Mouse (Mus musculus): ENCODE results near the gene Mndal.
"Not testable (repeated sequence)": the region's sequence is repeated elsewhere in the genome, so short reads cannot be mapped to it uniquely, and the experiment has no call there.

Gene Mndal

DNA sequence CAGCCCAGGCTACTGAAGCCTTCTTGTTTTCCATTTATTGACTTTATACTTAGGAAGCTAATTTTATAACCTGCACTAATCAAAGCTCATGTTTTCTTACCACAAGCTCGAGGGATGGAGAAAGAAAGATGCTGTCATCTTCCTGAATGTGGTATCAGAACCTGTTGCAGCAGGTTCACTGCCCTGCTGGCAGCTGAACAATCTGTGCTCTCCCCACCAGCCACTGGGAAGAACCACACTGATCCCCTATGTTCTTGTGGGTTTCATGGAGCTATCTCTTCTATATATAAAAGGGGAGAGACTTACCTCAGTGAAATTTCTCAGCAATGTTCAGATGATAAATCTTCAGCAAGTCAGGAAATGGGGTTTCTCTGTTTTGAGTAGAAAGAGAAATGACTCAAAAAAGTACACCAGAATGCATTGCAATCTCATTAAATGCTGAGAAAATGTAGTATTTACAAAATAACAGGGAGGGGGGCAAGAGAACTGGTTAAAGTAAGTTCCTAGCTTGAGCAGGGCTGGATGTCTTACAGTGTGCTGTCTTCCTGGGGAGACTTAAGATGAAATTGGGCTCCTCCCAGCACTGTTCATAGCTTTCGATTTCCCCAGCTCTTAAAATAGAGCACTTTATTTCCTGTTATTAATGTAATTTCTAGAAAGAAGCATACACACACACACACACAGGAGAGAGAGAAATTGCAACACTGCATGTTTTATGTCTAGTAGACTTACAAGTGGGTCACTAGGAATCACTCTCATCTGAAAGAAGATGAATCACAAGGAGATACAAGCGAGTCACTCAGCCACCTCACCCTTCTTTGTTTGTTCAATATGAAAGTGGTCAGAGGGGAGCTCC is at the start of gene Mndal, which contains the start of gene Ifi203:
Gene Mndal, minus strand, starts transcription at position 568 of the 856 bp plus-strand sequence.
Gene Ifi203, minus strand, starts transcription at position 749 of the 856 bp plus-strand sequence.
- not testable (repeated sequence) for DNase-seq

DNA sequence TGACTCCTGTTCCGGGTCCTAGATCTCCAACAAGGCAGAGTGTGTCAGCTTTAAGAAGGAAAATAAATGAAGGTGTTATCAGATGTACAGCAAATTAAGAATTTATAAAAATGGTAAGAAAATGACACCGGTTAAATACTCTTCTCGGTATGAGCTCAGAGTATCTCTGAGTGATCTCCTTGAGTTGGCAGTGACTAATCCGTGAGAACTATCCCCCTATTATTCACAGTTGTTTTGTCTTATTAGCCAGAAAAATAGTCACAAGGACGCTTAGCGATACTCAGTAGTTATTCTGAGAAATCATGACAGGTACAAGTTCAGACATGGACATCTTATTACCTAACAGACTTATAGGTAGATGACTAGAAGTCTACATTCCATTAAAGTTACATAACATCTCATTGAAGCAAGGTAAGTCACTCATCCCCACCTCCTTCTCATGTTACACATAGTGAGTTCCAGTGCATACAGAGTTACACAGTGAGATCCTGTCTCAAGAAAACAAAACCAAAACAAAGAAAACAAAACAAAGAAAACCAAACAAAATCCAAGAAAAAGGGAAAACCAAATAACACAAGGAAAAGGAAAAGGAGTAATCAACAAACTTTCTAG is 40.5 kb upstream of the Mndal start, which contains the start of gene Ifi202b:
Gene Ifi202b, minus strand, starts transcription at position 51 of the 612 bp plus-strand sequence.
- DNase-seq, result not testable (repeated sequence)

DNA sequence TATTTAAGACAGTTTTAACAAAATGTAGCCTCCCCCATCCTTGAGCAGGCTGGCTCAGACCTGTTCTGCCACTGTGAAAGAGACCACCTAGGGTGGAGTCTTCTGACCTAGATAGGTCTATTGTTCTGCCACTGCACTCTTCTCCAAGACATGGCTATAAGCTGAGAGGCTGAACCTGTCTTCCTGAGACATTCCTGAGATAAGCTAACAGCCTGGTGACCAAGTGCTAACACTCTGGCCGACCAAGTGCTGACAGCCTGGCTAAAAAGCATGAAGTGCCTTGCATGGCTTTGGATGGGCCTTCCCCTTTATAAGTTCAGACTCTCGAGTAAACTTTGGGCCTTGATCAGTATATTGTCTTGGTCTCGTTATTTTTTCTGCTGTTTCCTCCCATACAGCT is 38.7 kb upstream of the Mndal start:
- not testable (repeated sequence) for DNase-seq

DNA sequence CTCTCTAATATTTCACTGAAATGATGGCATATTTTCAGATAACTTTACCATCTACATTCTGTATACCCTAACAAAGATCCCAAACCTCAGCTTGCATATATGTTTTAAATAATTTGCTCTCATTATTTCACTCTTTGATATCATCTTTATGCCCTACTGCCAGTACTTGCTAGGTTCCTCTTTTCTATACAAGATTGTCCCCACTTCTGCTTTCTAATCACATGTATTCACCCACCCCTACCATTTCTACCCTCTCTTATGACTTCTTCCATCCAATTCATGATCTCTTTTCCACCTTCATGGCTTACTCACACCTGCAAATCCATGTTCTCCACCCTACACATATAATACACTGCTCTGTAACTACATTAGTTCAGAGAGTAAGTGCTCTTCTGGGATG is 35.3 kb upstream of the Mndal start:
- no peak for DNase-seq

DNA sequence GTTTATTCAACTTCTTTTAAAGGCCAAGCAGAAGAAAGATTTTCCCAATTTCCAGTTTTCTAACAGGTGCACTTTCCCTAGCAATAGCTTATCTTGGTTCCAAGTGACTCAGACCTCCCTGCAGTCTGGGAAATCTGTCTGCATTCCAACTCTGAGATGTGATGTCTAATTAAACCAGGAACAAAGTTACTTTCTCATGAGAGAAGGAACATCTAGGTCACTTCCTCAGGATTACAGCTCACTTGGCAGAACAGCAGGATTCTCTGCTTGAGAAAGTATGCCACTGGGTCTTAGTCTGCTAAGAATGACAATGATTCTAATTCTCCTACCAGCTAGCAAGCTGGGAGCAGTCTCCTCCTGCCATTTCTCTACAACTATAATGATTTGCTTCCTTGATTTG is 30.8 kb upstream of the Mndal start:
- no peak for DNase-seq

DNA sequence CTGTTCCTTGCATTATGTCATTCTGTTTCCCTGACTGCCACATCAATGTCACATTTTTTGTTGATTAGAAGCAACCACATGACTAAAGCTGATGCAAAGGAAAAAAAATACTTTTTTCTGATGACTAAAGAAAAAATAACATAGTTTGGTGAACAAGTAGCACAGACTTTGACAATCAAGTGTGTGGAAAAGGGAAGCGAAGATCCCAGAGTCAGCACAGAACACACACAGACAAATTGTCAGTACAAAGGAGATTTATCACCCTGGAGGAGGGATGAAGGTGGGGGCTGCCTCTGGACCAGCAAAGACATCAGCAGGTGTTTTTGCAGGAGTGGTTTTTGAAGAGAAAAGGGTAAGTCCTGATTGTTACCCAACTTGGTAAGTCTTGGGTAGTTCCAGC is 19.2 kb upstream of the Mndal start:
- not testable (repeated sequence) for DNase-seq

DNA sequence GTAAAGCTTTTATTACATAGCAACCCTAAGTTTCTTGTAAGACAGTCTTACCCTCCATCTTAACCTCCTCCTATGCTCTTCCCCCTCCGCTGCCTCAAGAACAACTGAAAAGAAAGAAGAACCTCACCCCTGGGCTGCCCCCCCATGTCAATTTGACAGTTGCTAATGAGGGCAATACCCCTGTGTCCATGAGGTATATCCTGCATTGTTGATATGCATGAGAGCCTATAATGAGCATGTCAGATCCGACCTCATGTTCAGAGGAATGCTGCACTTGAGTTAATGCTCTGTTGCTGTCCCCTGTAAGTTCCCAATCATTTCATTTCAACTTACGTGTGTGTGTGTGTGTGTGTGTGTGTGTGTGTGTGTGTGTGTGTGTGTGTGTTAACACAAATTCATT is 17.7 kb upstream of the Mndal start:
- DNase-seq, result not testable (repeated sequence)

DNA sequence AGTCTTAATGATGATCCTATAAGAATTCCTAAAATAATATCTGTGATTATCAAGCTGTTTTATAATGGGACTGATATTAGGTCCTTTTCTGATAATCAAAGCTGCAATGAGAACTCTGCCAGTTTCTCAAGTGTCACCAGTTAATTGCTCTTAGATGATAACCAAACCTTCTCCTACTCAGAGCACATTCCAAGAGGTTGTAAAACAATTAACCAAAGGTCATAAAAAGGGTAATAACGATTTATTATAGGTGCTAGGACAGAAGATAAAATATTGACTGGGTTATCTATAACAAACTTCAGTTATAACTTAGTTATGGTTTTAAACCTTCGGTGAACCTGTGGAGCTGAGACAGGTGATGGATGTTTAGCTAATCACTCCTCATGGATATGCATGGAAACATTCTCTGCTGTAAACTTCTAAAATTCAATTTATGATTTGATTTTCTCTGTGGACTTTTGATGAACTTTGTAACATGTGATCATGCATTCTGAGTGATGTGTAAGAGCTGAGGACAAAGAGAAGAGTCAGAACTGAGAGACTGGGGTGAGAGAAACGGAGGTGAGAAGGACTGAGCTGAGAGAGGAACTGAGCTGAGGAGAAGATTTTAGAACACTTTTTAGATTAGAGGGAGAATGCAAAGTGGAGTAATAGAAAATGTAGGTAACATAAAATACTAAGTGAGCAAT is 13.7 kb upstream of the Mndal start:
- not testable (repeated sequence) for DNase-seq

DNA sequence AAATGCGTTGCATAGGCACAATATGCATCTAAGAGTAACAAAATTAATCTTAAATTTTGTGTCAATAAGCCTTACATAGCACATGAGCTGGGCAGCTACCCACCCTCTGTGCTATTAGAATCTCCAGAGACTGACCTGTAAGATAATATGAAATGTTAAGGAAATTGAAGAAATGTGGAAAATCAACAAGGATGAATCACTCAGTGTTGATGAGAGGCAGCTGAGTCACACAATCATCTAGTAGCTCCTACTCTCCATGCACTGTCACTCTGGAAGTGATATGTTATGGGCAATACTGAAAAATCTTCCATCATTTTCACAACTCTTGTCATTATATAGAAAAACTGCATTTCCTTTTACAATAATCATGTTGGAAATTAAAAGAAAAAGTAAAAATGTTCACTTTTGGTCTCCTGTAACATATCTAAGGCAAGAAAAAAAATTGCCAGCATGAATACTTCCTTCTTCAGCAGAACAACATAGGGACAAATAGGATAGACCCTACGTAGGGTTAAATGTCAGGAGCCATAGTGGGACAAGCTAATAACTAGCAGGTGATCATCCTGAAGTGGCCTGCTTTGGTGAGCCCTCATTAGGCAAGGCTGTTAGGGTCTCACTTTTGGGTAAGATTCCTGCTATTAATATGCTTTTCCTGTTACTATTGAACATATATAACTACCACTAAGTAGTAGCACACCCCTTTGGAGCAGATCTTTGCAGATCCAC is 12.9 kb upstream of the Mndal start:
- DNase-seq, result no peak

DNA sequence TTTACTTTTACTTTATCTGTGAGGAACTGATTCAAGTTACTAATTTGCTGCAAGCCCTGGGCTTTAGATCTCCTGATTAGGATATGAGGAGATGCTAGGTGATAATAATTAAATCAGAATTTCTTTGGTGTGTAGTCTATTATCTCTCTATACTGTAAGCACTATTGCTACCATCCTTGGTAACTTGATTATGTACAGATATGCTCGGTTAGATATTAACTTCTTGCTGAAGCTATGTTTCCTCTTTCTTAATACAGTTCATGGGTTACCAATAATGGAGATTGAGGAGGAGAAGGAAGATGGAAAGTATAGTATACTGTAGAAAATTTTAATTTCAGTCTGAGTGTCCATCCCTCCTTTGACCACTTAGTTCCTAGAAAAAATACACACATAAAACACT is 11.3 kb upstream of the Mndal start:
- DNase-seq, result no peak

DNA sequence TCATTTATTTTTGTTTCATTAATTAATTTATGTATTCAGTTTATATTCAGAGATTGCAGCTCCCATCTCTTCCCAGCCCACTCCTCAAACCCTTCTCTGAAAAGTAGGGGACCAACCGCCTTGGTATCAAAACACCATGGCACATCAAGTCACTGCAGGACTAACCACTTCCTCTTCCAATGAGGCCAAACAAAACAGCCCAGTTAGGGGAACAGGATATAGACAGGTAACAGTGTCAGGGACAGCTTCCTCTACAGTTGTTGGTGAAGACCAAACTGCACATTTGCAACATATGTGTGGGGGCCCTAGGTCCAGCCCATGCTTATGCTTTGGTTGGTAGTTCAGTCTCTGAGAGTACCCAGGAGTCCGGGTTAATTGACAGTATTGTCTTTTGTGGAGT is 6.8 kb upstream of the Mndal start:
- not testable (repeated sequence) for DNase-seq

DNA sequence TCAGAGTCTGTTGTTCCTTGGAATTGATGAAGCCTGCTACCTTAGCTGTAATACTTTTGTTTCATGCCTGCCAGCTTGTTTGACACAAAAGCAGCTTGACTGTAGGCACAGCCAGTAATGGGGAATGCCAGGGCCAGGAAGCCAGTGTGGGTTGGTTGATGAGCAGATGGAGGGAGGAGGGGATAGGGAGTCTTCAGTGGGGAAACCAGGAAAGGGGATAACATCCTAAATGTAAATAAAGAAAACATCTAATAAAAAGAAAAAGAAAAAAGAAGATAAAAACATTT is 432 bp upstream of the Mndal start:
- not testable (repeated sequence) for DNase-seq

DNA sequence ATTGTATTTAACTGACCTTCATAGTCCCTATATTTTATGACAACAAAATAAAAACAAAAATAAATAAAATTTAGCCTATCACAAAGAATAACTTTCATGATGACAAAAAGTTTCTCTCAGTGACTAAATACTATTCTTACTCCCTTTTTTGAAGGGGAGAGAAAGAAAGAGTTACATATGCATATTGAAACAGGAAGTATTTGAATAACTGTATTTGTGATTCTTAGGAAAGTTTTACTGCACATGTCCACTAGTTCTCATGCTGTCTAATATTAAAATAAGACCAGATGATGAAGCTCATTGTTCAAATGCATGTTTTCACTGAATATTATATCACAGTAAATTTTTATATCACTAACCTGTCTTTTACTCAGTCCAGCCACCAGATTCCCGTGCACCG is 769 bp downstream of the Mndal start:
- DNase-seq, result not testable (repeated sequence)

DNA sequence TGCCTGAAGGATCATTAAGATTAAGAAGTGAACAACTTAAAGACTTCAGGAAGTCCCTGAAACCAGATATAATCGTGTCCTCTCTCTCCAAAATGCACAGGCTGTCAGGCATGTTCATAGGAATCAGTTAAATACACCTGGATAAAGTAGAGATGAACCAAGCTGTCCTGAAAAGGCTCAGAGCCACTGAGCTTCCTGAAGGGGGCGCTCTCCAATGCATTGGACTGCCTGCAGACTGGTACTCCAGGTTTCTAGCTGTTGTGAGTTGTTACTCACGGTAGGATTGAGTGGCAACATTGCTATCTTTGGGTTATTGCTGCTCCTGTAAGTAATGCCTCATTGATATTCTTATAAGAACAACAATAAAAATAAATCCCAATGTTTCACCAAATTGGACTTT is 23.0 kb downstream of the Mndal start:
- not testable (repeated sequence) for DNase-seq

DNA sequence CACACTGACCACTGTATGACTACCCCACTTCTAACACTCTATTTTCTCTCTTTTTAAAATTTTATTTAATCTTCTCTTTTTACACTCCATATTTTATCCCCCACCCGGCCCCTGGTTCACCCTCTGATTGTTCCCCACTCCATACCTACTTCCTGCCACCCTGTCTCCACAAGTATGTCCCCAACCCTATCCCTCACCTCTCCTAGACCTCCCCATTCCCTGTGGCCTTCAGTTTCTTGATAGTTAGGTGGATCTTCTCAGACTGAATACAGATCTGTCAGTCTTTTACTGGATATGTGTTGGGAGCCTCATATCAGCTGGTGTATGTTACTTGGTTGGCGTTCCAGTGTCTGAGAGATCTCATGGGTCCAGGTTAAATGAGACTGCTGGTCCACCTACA is 27.7 kb downstream of the Mndal start:
- DNase-seq, result no peak

DNA sequence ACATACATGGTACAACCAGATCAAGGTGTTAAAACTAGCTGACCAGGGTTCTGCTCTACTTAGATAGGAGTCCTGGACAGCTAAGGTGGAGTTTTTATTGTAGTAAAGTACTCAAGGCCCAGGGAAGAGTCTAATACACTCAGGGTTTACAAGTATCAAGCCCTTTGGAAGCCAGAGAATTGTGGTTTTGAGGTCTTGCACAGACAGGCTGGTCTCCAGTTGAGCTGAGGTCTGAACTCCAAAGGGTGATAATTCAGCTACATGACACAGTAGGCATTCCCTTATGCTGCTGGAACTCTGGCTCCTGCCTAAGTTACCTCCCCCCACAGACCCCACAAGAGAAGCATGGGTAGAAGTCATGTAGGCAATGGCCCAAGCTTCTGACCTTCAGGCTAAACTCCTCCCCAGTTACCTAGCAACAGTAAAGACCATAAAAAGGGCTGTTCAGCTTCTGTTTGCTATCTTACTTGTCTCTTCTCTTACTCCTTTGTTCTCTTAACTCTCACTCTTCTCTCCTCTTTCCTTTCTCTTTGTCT is 29.0 kb downstream of the Mndal start:
- not testable (repeated sequence) for DNase-seq

DNA sequence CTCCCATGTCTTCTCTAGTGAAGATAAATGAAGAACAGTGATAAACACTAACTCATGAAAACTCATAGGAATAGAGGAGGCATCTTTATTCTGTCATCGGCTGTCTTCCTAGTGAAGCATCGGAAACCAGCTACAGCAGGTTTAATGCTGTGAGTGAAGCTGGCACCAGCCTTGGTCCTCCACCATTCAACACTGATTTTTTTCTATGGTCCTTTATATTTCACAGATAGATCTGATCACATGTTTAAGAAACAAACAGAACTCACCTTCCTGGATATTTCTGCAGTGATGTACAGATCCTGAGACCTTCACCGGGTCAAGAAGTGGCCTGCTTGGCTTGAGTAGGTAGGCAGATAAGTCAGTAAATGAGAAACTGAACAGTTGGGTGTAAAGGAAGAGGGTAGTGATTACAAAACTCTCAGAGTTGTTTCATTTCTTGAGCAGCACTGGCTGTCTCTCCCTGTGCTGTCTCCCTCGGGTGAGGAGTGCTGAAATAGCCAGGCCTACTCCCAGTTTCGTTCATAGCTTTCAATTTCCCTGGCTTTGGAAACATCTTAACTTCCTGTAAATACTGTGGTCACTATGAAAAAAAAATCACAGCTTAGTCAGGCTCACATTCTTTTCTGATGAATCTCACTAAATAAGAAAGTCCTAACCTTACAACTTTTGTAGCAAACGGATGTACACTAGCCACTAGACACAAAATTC is 29.6 kb downstream of the Mndal start, which contains the start of gene Ifi211:
Gene Ifi211, minus strand, starts transcription at position 499 of the 708 bp plus-strand sequence.
- not testable (repeated sequence) for DNase-seq

DNA sequence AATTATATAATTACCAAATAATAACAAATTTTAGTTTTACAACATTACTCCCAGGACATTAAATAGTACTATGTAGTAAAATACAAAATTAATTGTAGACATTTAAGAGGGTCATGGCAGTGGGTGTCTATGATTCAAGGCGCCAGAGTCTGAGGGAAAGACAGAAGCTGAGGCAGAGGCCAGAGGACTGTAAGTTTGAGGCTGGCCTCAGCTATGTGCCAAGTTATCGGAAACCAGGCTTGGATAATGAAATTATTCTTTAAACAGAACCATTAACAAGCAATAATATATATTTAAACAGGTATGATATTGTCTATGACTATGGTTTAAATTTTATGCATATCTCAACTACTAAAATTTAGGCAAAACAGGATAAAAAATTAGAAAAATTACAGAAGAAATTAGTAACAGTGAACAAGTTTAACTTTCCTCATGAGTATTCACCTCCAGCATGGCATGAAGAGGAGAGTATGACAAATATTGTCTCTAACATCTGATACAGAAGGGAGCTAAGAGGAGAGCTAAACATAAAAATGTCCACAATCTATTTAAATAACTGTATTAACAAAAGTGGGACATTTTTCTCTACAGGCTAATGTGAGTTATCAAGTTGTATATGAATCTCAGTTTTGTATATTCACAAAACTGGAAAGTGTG is 30.4 kb downstream of the Mndal start:
- no peak for DNase-seq

DNA sequence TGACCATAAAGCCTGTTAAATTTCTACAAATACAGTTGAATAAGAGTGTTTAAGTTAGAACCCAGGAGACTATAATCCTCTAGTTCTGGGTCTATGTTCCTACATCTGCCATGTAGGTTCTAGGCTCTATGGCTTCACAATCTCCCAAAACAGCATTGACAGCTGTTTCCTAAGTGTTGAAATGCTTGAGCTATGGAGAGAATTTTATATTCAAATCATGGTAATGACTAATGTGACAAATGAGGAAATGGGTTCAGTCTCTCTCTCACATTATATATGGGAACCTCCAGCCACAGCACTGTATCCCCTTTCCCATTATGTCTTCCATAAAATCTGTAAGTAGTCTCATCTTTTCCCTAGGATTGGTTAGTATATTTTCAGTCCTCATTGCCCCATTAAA is 33.9 kb downstream of the Mndal start:
- DNase-seq, result not testable (repeated sequence)

DNA sequence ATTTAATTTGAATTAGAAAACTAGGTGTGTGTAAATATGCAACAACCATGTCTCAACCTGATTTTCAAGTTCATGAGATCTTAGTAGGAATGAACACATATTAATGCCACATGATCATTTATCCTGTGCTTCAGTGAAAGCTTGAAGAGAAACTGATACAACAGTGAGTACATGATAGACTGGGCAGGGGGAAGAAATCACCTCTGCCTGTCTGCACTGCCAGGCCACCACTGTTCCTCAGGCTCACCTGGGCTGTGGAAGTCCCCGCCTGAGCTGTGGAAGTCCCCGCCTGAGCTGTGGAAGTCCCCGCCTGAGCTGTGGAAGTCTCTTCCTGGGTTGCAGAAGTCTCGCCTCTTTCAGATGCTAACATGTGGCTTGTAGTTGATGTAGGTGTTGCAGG is 36.4 kb downstream of the Mndal start:
- not testable (repeated sequence) for DNase-seq

DNA sequence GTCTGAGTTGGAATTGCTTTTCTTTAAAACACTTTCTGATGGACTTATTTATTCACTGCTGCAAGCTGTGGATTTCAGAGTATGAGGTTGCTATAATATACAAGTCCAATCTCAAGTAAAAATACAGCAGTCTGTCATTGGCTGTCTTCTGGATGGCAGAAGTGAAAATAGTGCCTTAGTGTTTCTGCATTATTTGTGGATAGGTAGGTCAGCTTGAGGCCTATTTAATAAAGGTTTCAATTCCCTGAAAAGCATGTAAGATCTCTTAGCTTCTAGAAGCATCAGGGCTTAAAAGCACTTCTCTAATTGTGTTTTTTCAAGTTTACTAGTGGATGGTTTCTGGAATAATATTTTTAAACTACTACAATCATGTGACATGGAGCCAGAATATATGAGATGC is 52.5 kb downstream of the Mndal start:
- DNase-seq, result not testable (repeated sequence)
